Mouse (Mus musculus): ENCODE data around the gene Lrrc38.
A peak's percentile ranks its signal among the peaks of the same experiment; 100 is the strongest.

The Lrrc38 gene

GRCm38 (mm10) chr4:143350047-143351015, 774 bp downstream of the Lrrc38 start:
- no peak for DNase-seq (ENCODE audit: low read depth, low spot score)

GRCm38 (mm10) chr4:143352301-143352700, 2.7 kb downstream of the Lrrc38 start:
- DNase-seq (ENCODE audit: low read depth, low spot score): no peak

- no peak for DNase-seq (ENCODE audit: low read depth, low spot score)
Measured at GRCm38 (mm10) chr4:143361520-143361919, 12.0 kb downstream of the Lrrc38 start.

DNA sequence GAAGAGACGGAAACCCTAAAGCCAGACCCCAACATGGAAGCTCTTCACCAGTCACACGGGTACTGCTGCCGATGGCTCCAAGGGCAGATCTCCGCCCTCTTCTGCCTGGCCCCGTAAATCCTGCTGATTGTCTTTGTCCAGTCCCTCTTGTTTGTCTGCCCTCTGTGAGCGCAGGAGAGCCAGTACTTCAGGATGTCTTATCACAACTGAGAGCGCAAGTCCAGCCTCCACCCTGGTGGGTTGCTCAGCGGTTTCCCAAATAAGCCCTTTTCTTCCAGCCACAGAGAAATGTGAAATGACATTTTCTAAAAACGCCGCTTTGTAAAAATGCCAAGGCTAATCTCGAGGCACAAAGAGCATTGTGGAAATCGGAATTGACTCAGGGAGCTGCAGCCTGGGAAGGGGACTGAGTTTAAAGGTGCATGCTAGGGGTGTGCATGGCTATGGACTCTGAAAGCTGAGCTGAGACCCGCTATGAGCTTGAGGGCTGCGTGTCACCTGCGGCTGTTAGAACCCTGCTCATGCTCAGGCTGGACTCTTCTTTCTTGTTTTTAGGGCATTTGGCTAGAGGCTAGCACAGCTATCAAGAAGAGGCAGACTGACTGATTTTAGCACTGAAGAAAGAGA, 17.0 kb downstream of the Lrrc38 start:
- DNase-seq (ENCODE audit: low read depth, low spot score): no peak

GRCm38 (mm10) chr4:143379480-143379879, 29.9 kb downstream of the Lrrc38 start:
- DNase-seq (ENCODE audit: low read depth, low spot score): no peak

DNA sequence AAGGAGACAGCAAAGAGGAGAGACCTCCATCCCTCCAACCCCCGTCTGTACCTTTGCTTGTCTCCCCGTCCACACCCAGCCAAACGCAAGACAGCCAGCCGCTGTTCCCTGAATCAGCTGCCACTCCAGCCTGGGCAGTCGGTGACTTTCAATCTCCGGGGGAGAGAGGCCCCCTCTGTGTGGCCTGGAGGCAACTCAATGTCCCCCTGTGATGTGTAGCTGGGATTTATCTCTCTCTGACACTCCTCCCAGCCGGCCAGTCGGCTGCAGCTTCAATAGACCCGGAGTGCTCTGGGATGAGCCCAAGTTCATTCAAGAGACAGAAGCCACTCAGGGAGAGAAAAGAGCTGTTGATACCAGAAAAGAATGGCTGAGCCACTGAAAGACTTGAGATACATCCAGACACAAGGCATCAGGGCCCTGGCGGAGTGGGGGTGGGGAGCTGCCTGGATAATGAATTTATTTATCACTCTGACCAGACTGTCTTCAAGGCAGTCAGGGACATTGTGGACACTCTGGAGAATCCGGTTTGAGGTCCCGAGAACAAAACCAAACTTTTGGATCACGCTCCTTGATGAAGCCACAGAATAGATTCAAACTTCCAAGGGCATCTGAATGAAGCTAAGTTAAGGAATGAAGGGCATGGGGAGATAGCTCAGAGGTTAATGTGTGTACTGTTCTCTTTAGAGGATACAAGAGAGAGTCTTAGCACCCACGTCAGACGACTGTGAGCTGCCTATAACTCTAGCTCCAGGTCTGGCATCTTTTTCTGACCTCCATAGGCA, 30.6 kb downstream of the Lrrc38 start:
- DNase-seq (ENCODE audit: low read depth, low spot score): no peak

DNA sequence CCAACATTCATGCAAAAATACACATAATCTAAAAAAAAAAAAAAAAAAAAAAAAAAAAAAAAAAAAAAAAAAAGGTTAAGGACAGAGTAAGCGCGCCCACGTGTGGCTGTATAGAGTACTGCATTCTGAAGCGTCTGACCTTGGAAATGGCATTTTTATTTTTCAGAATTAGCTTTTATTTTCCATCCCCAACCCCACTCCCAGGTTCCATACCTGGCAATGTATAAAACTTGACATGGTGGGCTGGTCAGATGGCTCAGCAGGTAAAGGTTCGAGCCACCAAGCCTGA, 31.1 kb downstream of the Lrrc38 start:
- no peak for DNase-seq (ENCODE audit: low read depth, low spot score)

- no peak for DNase-seq (ENCODE audit: low read depth, low spot score)
Measured at GRCm38 (mm10) chr4:143382163-143382562, 32.6 kb downstream of the Lrrc38 start.

DNA sequence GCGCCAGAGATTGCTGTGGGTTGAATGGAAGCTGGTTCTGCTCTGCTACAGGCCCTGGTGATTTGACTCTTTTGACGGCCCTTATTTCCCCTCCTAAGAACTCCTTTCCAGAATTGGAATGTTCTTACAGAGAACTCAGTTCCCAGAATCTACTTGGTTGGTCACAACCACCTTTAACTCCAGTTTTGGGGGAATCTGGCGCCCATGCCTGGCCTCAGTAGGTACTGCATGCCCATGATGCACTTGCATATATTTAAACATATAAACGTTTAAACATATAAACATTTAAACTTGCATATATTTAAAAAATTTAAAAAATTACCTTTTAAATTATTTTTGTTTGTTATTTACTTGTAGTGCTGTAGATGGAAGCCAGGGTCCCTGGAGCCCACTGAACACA, 34.1 kb downstream of the Lrrc38 start:
- DNase-seq (ENCODE audit: low read depth, low spot score): no peak

DNA sequence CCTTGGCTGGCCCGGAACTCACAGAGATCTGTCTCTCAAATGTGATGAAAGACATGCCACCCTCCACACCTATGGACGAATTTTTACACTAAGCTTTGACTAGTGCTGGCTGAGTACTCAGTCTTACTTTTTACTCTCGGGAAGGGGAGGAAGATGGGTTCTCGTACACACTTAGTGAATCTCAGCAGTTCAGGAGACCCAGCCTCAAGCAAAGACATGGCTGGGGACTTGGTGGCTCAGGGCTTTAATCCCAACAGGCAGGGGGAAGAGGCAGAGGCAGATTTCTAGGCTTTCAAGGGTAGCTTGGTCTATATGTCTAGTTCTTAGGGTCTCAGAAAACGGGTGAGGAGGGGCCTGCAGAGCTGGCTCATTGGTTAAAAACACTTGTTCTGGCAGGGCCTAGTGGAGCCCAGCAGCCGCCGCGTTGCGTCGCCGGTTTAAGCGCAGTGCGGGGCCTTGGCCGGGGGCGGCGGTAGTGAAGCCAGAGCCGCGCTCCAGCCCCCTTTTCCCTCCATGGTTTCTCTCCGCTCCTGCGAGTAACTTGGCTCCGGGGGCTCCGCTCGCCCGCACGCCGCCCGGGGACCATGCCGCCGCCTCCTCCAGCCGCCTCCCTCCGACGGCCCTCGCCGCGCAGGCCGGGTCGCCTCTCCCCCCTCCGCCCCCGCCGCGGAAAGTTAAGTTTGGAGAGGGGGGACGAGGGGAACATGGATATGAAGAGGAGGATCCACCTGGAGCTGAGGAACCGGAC, 39.6 kb downstream of the Lrrc38 start:
- DNase-seq (ENCODE audit: low read depth, low spot score): no peak

- DNase-seq (ENCODE audit: low read depth, low spot score): no peak
Measured at GRCm38 (mm10) chr4:143394181-143394580, 44.6 kb downstream of the Lrrc38 start, which contains the start of gene Pramel1. Gene Pramel1, plus strand, starts transcription at chr4:143394428.

GRCm38 (mm10) chr4:143411566-143412218, 62.1 kb downstream of the Lrrc38 start:
- DNase-seq (ENCODE audit: low read depth, low spot score): no peak

DNA sequence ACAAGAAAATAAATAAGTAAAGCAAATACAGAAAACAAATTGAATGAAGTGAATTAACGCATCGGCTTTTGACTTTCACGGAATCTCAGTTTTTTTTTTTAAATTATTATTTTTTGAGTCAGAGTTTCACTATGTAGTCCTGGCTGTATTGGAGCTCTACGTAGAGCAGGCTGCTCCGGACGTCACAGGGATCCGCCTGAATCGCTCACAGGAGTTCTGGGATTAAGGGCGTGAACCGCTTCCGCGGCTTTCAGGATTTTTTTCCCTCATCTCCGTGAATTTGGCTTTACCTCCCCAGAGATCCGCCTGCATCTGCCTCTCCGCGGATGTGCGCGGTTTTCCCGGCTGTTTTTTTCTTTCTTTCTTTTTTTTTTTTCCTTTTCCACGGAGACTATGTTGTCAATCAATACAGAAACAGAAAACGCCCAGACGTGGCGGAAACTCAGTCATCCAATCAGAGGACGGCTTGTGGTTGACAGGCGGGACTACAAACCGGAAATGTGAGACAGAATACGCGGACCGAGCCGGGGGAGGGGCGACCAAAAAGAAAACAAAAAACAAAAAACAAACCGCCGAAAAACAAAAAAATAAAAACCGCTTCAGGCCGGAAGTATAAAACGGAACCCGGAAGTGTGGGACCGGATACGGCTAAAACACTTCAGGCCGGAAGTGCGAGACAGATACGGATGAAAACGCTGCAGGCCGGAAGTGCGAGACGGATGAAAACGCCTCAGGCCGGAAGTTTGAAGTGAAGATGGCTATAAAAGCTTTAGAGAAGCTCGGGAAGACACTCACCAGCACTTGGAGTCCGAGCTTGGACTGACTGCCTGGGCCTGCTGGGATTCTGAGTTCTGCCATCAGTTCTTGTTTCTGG, 62.9 kb downstream of the Lrrc38 start, which contains the start of gene Pramef8:
Pramef8 (plus strand) TSS at position 208 of the 874 bp plus-strand sequence.
- DNase-seq (ENCODE audit: low read depth, low spot score): peak; percentile 90

DNA sequence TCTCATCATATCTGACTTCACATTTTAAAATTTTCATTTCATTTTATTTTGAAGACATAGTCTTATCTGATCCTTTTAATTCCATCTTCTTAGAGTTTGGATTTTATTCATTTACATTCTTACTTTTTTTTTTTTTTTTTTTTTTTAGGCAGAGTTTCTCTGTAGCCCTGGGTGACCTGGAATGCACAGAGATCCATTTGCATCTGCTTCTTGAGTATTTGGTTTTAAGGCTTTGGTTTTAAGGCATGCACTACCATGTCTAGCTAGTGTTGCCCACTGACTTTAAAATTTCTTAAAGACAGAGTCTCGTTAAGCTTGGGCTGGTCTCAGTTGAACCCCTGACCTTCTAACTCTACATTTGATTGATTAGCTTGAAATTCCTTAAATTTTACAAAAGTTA, 64.1 kb downstream of the Lrrc38 start:
- no peak for DNase-seq (ENCODE audit: low read depth, low spot score)

GRCm38 (mm10) chr4:143414121-143414520, 64.6 kb downstream of the Lrrc38 start:
- no peak for DNase-seq (ENCODE audit: low read depth, low spot score)
